Comparison of ENCODE assay signal across 21 mouse cellular contexts in the genomic region with DNA sequence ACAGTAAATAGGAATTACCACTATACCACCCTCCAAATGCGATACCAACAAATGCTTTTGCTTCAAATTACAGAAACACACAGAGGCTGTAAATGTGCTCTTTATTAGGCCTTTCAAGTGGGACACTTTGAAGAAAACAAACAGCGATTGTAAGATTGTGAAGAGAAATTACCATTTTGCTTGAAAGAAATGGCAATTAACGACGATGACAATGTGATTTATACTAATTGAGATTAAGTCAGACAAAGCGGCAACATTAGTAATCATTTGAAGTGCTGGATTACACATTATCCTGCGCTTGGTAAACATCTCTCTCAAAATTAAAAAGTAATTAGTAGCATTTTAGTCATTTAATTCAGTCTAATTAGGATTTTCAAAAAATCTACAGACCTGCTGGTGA.
A peak's percentile ranks its signal among the peaks of the same experiment; 100 is the strongest.
DNase-seq lines count a peak whose midpoint lies in the region; ATAC-seq lines count a peak whose summit lies in the region.
"Had no signal": no experiment of that assay in that cellular context is flagged by ENCODE, and none has a peak within 500 bp of the region (broad histone marks: within the 10 kb centered on the region; RNA-seq: fewer than 3 reads in every experiment).

No protein-coding gene starts in this region.

- H3K4me3 ChIP-seq in forebrain, embryonic 11.5 days (ENCODE audit: low read depth, low read length): no peak overlapping the region
- no peak overlapping the region for H3K4me3 ChIP-seq in forebrain, embryonic 10.5 days
- no peak overlapping the region for H3K4me3 ChIP-seq in forebrain, embryonic 13.5 days
- H3K4me3 ChIP-seq: embryonic facial prominence, embryonic 15.5 days; erythroblast, embryonic 14.5 days; heart, embryonic 12.5 days had no signal

- ATAC-seq in forebrain, embryonic 11.5 days (replicated peaks; ENCODE audit: low FRiP score): 0 out of 2 replicates have a peak, but pooled peaks have one; percentile 40
- ATAC-seq in forebrain, embryonic 13.5 days: peak; percentile 61; the same call in 1 of the 2 replicates
- ATAC-seq: activated CD4-positive, CD25-positive, alpha-beta regulatory T cell, adult 4 months; hindbrain, embryonic 16.5 days; Patski had no signal

- no peaks in the 10 kb centered on the region for H3K27me3 ChIP-seq in forebrain, embryonic 11.5 days (ENCODE audit: control insufficient read depth, insufficient read depth, low read length)
- H3K27me3 ChIP-seq in forebrain, embryonic 10.5 days (ENCODE audit: poor library complexity, severe bottlenecking): no peaks in the 10 kb centered on the region; the same call in 1 of the 2 replicates
- H3K27me3 ChIP-seq in forebrain, embryonic 13.5 days: peaks cover 29% of the 10 kb centered on the region
- H3K27me3 ChIP-seq: embryonic facial prominence, embryonic 15.5 days; heart, embryonic 12.5 days; Patski had no signal

- H3K4me2 ChIP-seq in forebrain, embryonic 11.5 days (ENCODE audit: low read depth, low read length, severe bottlenecking): no peak overlapping the region
- H3K4me2 ChIP-seq in forebrain, embryonic 13.5 days: no peak overlapping the region
- H3K4me2 ChIP-seq: embryonic facial prominence, embryonic 15.5 days; heart, embryonic 12.5 days had no signal

- H3K9me3 ChIP-seq in forebrain, embryonic 11.5 days (ENCODE audit: control insufficient read depth, low read length): no peaks in the 10 kb centered on the region
- no peaks in the 10 kb centered on the region for H3K9me3 ChIP-seq in forebrain, embryonic 10.5 days
- no peaks in the 10 kb centered on the region for H3K9me3 ChIP-seq in forebrain, embryonic 13.5 days (replicated peaks)
- H3K9me3 ChIP-seq: embryonic facial prominence, embryonic 15.5 days; heart, embryonic 12.5 days had no signal

- 51% methylated on average over 6 of the region's 6 CpGs for WGBS in forebrain, embryonic 11.5 days
- 75% methylated on average over 6 of the region's 6 CpGs for WGBS in forebrain, embryonic 10.5 days
- 26% methylated on average over 6 of the region's 6 CpGs for WGBS in forebrain, embryonic 13.5 days

- H3K36me3 ChIP-seq in forebrain, embryonic 11.5 days (ENCODE audit: control insufficient read depth, insufficient read depth, low read length): no peaks in the 10 kb centered on the region
- no peaks in the 10 kb centered on the region for H3K36me3 ChIP-seq in forebrain, embryonic 10.5 days (replicated peaks)
- H3K36me3 ChIP-seq in forebrain, embryonic 13.5 days (ENCODE audit: poor library complexity, severe bottlenecking): no peaks in the 10 kb centered on the region
- H3K36me3 ChIP-seq: embryonic facial prominence, embryonic 15.5 days; heart, embryonic 12.5 days had no signal

- DNase-seq in forebrain, embryonic 11.5 days (ENCODE audit: low spot score): no peak
- no peak for DNase-seq in forebrain, embryonic 10.5 days (ENCODE audit: extremely low spot score, low spot score)
- DNase-seq in Muller cell, postnatal 12 days (ENCODE audit: inconsistent ontology term): peak; percentile 52
- peak; percentile 14 for DNase-seq in forelimb bud, embryonic 11.5 days (ENCODE audit: low read depth, low spot score)
- no peak for DNase-seq in frontal cortex, postnatal 25 days (ENCODE audit: low spot score in 2 of 2)
- DNase-seq in heart, adult 18-20 months: no peak
- no peak for DNase-seq in layer of hippocampus, adult 11-12 months (ENCODE audit: low spot score)
- DNase-seq: cerebellum, adult 18-20 months; cerebellum, adult 9-11 months; cerebellum, postnatal 36 days; gastrocnemius, postnatal 10 days; heart, postnatal 36 days; kidney, adult 11 months; kidney, adult 9 months had no signal

- no peak overlapping the region for H3K9ac ChIP-seq in forebrain, embryonic 11.5 days (ENCODE audit: low read length)
- no peak overlapping the region for H3K9ac ChIP-seq in forebrain, embryonic 13.5 days
- H3K9ac ChIP-seq: embryonic facial prominence, embryonic 15.5 days; heart, embryonic 12.5 days had no signal

- no peak overlapping the region for H3K27ac ChIP-seq in forebrain, embryonic 11.5 days (ENCODE audit: low read depth, low read length)
- no peak overlapping the region for H3K27ac ChIP-seq in forebrain, embryonic 10.5 days
- no peak overlapping the region for H3K27ac ChIP-seq in forebrain, embryonic 13.5 days
- H3K27ac ChIP-seq: embryonic facial prominence, embryonic 15.5 days had no signal

- no peaks in the 10 kb centered on the region for H3K4me1 ChIP-seq in forebrain, embryonic 11.5 days (replicated peaks; ENCODE audit: control insufficient read depth, insufficient read depth, low read length)
- no peaks in the 10 kb centered on the region for H3K4me1 ChIP-seq in forebrain, embryonic 10.5 days
- H3K4me1 ChIP-seq in forebrain, embryonic 13.5 days: no peaks in the 10 kb centered on the region
- H3K4me1 ChIP-seq: embryonic facial prominence, embryonic 15.5 days; heart, embryonic 12.5 days had no signal

Comparison
In these comparisons a context has a peak if more than half of its experiments do, and no peak if none do; other contexts are left out.
1. DNase-seq: peak in Muller cell, postnatal 12 days (single experiment) and forelimb bud, embryonic 11.5 days (single experiment); none in forebrain, embryonic 11.5 days (single experiment), forebrain, embryonic 10.5 days (single experiment), frontal cortex, postnatal 25 days (0 of 2), heart, adult 18-20 months (0 of 2) and layer of hippocampus, adult 11-12 months (single experiment).